Comparison of ENCODE assay signal across 12 mouse cellular contexts in the genomic region with DNA sequence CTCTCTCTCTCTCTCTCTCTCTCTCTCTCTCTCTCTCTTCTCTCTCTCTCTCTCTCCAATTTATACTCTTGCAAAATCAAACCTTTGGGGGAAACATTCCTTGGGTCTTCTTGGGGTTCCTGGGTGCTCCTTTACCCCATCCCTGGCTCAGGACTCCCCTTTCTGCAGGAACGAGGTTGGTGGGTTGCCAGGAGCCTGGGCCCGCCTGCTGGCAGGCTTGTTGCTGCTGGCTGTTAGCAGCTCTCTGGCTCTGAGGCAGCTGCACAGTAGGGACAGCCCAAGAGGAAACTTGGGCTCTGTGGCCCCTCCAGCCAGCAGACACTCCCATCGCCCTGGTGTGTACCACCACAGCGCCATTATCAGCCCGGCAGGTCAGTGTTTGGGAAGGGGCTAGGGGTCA. TPM values are rescaled to one million over a fixed set of nuclear protein-coding genes. Genes with fewer than 3 reads are reported as not detected.
DNase-seq lines count a peak whose midpoint lies in the region; ATAC-seq and TF ChIP-seq lines count a peak whose summit lies in the region.
"Had no signal": no experiment of that assay in that cellular context is flagged by ENCODE, and none has a peak within 500 bp of the region (broad histone marks: within the 10 kb centered on the region; RNA-seq: fewer than 3 reads in every experiment).

No protein-coding gene starts in this region.

- no peak for TF ChIP-seq CTCF in hindbrain, postnatal 0 days (IDR thresholded peaks at IDR 0.05; ENCODE audit: low read depth)
- no peak for TF ChIP-seq CTCF in brain, embryonic 14.5 days (IDR thresholded peaks at IDR 0.05; ENCODE audit: borderline replicate concordance, extremely low read depth, insufficient read depth, insufficient read length)

- no peaks in the 10 kb centered on the region for H3K27me3 ChIP-seq in hindbrain, postnatal 0 days (ENCODE audit: insufficient read depth, low read length)
- H3K27me3 ChIP-seq in hindbrain, embryonic 14.5 days (ENCODE audit: control insufficient read depth, insufficient read depth, low read length) = no peaks in the 10 kb centered on the region
- H3K27me3 ChIP-seq: embryonic facial prominence, embryonic 12.5 days had no signal

- no peak for ATAC-seq in hindbrain, postnatal 0 days
- no peak for ATAC-seq in hindbrain, embryonic 14.5 days (ENCODE audit: low FRiP score)

- TF ChIP-seq POLR2A in brain, embryonic 14.5 days (IDR thresholded peaks at IDR 0.05; ENCODE audit: borderline replicate concordance, extremely low read depth, insufficient read depth, insufficient read length, poor library complexity, severe bottlenecking) = no peak

- peaks cover 2% of the 10 kb centered on the region for H3K4me1 ChIP-seq in hindbrain, postnatal 0 days (ENCODE audit: insufficient read depth, low read length)
- no peaks in the 10 kb centered on the region for H3K4me1 ChIP-seq in hindbrain, embryonic 14.5 days (replicated peaks; ENCODE audit: control insufficient read depth, insufficient read depth, low read length)
- H3K4me1 ChIP-seq: embryonic facial prominence, embryonic 12.5 days had no signal

- no peak overlapping the region for H3K27ac ChIP-seq in hindbrain, postnatal 0 days
- no peak overlapping the region for H3K27ac ChIP-seq in hindbrain, embryonic 14.5 days
- H3K27ac ChIP-seq: embryonic facial prominence, embryonic 12.5 days had no signal

- H3K9me3 ChIP-seq in hindbrain, postnatal 0 days (ENCODE audit: low read length) = no peaks in the 10 kb centered on the region
- no peaks in the 10 kb centered on the region for H3K9me3 ChIP-seq in hindbrain, embryonic 14.5 days (ENCODE audit: control insufficient read depth, low read length)
- H3K9me3 ChIP-seq: embryonic facial prominence, embryonic 12.5 days had no signal

- no peak overlapping the region for H3K4me3 ChIP-seq in hindbrain, postnatal 0 days (ENCODE audit: low read length)
- no peak overlapping the region for H3K4me3 ChIP-seq in hindbrain, embryonic 14.5 days (replicated peaks; ENCODE audit: low read length)
- H3K4me3 ChIP-seq: embryonic facial prominence, embryonic 12.5 days had no signal

- H3K4me2 ChIP-seq in hindbrain, postnatal 0 days (ENCODE audit: low read depth, low read length) = no peak overlapping the region
- no peak overlapping the region for H3K4me2 ChIP-seq in hindbrain, embryonic 14.5 days (replicated peaks)
- H3K4me2 ChIP-seq: embryonic facial prominence, embryonic 12.5 days had no signal

- no peaks in the 10 kb centered on the region for H3K36me3 ChIP-seq in hindbrain, postnatal 0 days (ENCODE audit: insufficient read depth, low read length)
- H3K36me3 ChIP-seq in hindbrain, embryonic 14.5 days (replicated peaks; ENCODE audit: control insufficient read depth, insufficient read depth) = no peaks in the 10 kb centered on the region
- H3K36me3 ChIP-seq: embryonic facial prominence, embryonic 12.5 days had no signal

- peak; percentile 40 for DNase-seq in hindbrain, postnatal 0 days (ENCODE audit: low spot score)
- DNase-seq in hindbrain, embryonic 14.5 days (ENCODE audit: low spot score) = no peak
- DNase-seq in ovary, postnatal 14 days (ENCODE audit: low spot score) = peak; percentile 53
- DNase-seq in ovary, postnatal 10 days (ENCODE audit: low spot score) = no peak
- peak; percentile 35 for DNase-seq in brain, embryonic 14.5 days (ENCODE audit: low read depth)
- peak; percentile 38 for DNase-seq in lung, postnatal 36 days
- DNase-seq in B cell, adult 2 months = no peak
- DNase-seq: thymus, postnatal 14 days had no signal

- 54% methylated on average over 5 of the region's 5 CpGs for WGBS in hindbrain, postnatal 0 days
- WGBS in hindbrain, embryonic 14.5 days = 66% methylated on average over 5 of the region's 5 CpGs

- no peak overlapping the region for H3K9ac ChIP-seq in hindbrain, postnatal 0 days (replicated peaks; ENCODE audit: low read length)
- no peak overlapping the region for H3K9ac ChIP-seq in hindbrain, embryonic 14.5 days
- H3K9ac ChIP-seq: embryonic facial prominence, embryonic 12.5 days had no signal

RNA-seq across cellular contexts. Expression of a gene that starts 0.9 kb away (rescaled TPM):
- total RNA-seq in hindbrain, postnatal 0 days (2014; rRNA removed) = not detected in 2 replicates
- polyA plus RNA-seq in hindbrain, postnatal 0 days (2015; fragmentation: Nextera tagmentation; extraction: Ambion mirVana) = not detected in 2 replicates
- 0.11 TPM in 1 of 2 replicates, not detected in the other for polyA plus RNA-seq in hindbrain, embryonic 14.5 days (2014; fragmentation: Nextera tagmentation; extraction: Ambion mirVana)
- 0.12 and 0.35 TPM in 2 replicates for polyA plus RNA-seq in brain, embryonic 14.5 days (2012; rRNA removed)
- total RNA-seq: layer of hippocampus, postnatal 14 days; MEL; monocyte, adult 5-6 weeks had no signal

RNA-seq across cellular contexts. Expression of a gene that starts 4.9 kb away (rescaled TPM):
- 28.0 and 36.1 TPM in 2 replicates for total RNA-seq in hindbrain, postnatal 0 days (2014; rRNA removed)
- 61.5 and 68.7 TPM in 2 replicates for polyA plus RNA-seq in hindbrain, postnatal 0 days (2015; fragmentation: Nextera tagmentation; extraction: Ambion mirVana)
- 54.1 and 63.3 TPM in 2 replicates for polyA plus RNA-seq in hindbrain, embryonic 14.5 days (2014; fragmentation: Nextera tagmentation; extraction: Ambion mirVana)
- polyA plus RNA-seq in brain, embryonic 14.5 days (2012; rRNA removed) = 67.9 and 74.7 TPM in 2 replicates

RNA-seq across cellular contexts. Expression of a gene that starts 24.8 kb away (rescaled TPM):
- total RNA-seq in hindbrain, postnatal 0 days (2014; rRNA removed) = 13.0 and 19.1 TPM in 2 replicates
- 8.7 and 9.7 TPM in 2 replicates for polyA plus RNA-seq in hindbrain, postnatal 0 days (2015; fragmentation: Nextera tagmentation; extraction: Ambion mirVana)
- 4.6 and 4.8 TPM in 2 replicates for polyA plus RNA-seq in hindbrain, embryonic 14.5 days (2014; fragmentation: Nextera tagmentation; extraction: Ambion mirVana)
- polyA plus RNA-seq in brain, embryonic 14.5 days (2012; rRNA removed) = 2.1 and 3.4 TPM in 2 replicates
- total RNA-seq: monocyte, adult 5-6 weeks had no signal

RNA-seq across cellular contexts. Expression of a gene that starts 53.4 kb away (rescaled TPM):
- 58.5 and 66.0 TPM in 2 replicates for total RNA-seq in hindbrain, postnatal 0 days (2014; rRNA removed)
- 7.0 and 7.2 TPM in 2 replicates for polyA plus RNA-seq in hindbrain, postnatal 0 days (2015; fragmentation: Nextera tagmentation; extraction: Ambion mirVana)
- polyA plus RNA-seq in hindbrain, embryonic 14.5 days (2014; fragmentation: Nextera tagmentation; extraction: Ambion mirVana) = 11.9 and 12.4 TPM in 2 replicates
- polyA plus RNA-seq in brain, embryonic 14.5 days (2012; rRNA removed) = 46.0 and 49.0 TPM in 2 replicates

Comparison
In these comparisons a context has a peak if more than half of its experiments do, and no peak if none do; other contexts are left out.
1. DNase-seq: peak in hindbrain, postnatal 0 days (single experiment), ovary, postnatal 14 days (single experiment), brain, embryonic 14.5 days (single experiment) and lung, postnatal 36 days (single experiment); none in hindbrain, embryonic 14.5 days (single experiment), ovary, postnatal 10 days (single experiment) and B cell, adult 2 months (0 of 2).